Comparison of ENCODE assay signal across 24 mouse cellular contexts in the genomic region with DNA sequence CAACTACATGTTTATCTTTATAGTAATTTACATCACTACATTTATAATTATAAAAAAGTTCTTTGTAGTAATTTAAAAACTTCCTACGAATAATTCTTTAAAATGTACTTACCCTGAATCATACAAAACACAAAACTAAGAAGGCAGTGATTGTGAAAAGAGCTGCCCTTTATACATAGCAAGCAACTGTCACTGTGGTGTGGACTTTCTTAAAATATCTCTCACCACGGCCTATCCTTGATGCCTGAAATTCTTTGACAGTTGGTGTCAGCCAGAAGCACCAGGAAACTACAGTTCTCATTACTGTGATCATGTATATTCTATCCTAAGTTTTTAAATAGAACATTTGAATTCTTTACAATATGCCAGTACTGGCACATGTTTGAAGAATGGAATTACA. TPM values are rescaled to one million over a fixed set of nuclear protein-coding genes. Genes with fewer than 3 reads are reported as not detected.
A peak's percentile ranks its signal among the peaks of the same experiment; 100 is the strongest.
DNase-seq lines count a peak whose midpoint lies in the region; ATAC-seq and TF ChIP-seq lines count a peak whose summit lies in the region.
"Had no signal": no experiment of that assay in that cellular context is flagged by ENCODE, and none has a peak within 500 bp of the region (broad histone marks: within the 10 kb centered on the region; RNA-seq: fewer than 3 reads in every experiment).

No protein-coding gene starts in this region.

- intact Hi-C loops in gastrocnemius, adult 2 months (cut with DNase I), result no loop called here

- TF ChIP-seq CTCF in gastrocnemius, adult 2 months (IDR thresholded peaks at IDR 0.05), result no peak

- ATAC-seq in heart, embryonic 13.5 days (ENCODE audit: extremely low read depth, insufficient number of reproducible peaks, low FRiP score, low TSS enrichment), result no peak
- ATAC-seq: forebrain, embryonic 15.5 days; hindbrain, embryonic 16.5 days; inflammation-experienced regulatory T-cells, adult 6 months; intestine, postnatal 0 days had no signal

- H3K9me3 ChIP-seq in heart, embryonic 13.5 days, result no peaks in the 10 kb centered on the region
- H3K9me3 ChIP-seq: embryonic facial prominence, embryonic 15.5 days; forebrain, embryonic 10.5 days; forebrain, embryonic 15.5 days; hindbrain, embryonic 12.5 days had no signal

- H3K4me1 ChIP-seq in heart, embryonic 13.5 days, result peaks cover 7% of the 10 kb centered on the region
- H3K4me1 ChIP-seq in brown adipose tissue, adult 24 weeks (ENCODE audit: control insufficient read depth, insufficient read depth, insufficient read length, low read length), result 0 out of 2 replicates have a peak, but pooled peaks cover 3% of the 10 kb centered on the region

- H3K4me2 ChIP-seq in heart, embryonic 13.5 days, result no peak overlapping the region
- H3K4me2 ChIP-seq: embryonic facial prominence, embryonic 15.5 days; forebrain, embryonic 15.5 days; hindbrain, embryonic 12.5 days had no signal

- no peaks in the 10 kb centered on the region for H3K36me3 ChIP-seq in heart, embryonic 13.5 days
- H3K36me3 ChIP-seq: embryonic facial prominence, embryonic 15.5 days; forebrain, embryonic 15.5 days; hindbrain, embryonic 12.5 days had no signal

- DNase-seq in gastrocnemius, adult 2 months, result no peak
- DNase-seq in gastrocnemius, adult 8-10 months (ENCODE audit: low spot score in 2 of 2), result no peak
- DNase-seq in heart, adult 9 months (ENCODE audit: low spot score in 2 of 2), result no peak
- DNase-seq in 3T3-L1 (ENCODE audit: low read depth, low spot score), result peak; percentile 14
- DNase-seq in layer of hippocampus, postnatal 25 days (ENCODE audit: extremely low spot score in 1 of 2, low spot score in 1 of 2), result no peak
- no peak for DNase-seq in kidney, postnatal 14 days
- DNase-seq: adrenal gland, adult 8-10 months; adrenal gland, postnatal 36 days; cerebellum, adult 11 months; cerebellum, adult 8-10 months; cerebellum, postnatal 14 days; embryo, embryonic 11 days; heart, postnatal 4 days; kidney, adult 8-10 months had no signal

- no peaks in the 10 kb centered on the region for H3K27me3 ChIP-seq in heart, embryonic 13.5 days (replicated peaks)
- H3K27me3 ChIP-seq: embryonic facial prominence, embryonic 15.5 days; forebrain, embryonic 15.5 days; hindbrain, embryonic 12.5 days had no signal

- H3K4me3 ChIP-seq in gastrocnemius, adult 2 months, result peak overlapping the region; percentile 13; the same call in 1 of the 2 replicates
- H3K4me3 ChIP-seq in heart, embryonic 13.5 days, result no peak overlapping the region
- H3K4me3 ChIP-seq in brown adipose tissue, adult 24 weeks (ENCODE audit: insufficient read depth, low read depth, low read length), result no peak overlapping the region
- H3K4me3 ChIP-seq: embryonic facial prominence, embryonic 15.5 days; erythroblast, embryonic 14.5 days; forebrain, embryonic 10.5 days; forebrain, embryonic 15.5 days; hindbrain, embryonic 12.5 days had no signal

- 47% methylated on average over 2 of the region's 2 CpGs for WGBS in heart, embryonic 13.5 days

- peak overlapping the region; percentile 63 for H3K27ac ChIP-seq in gastrocnemius, adult 2 months
- peak overlapping the region; percentile 42; the same call in 1 of the 2 replicates for H3K27ac ChIP-seq in heart, embryonic 13.5 days (replicated peaks)
- H3K27ac ChIP-seq in brown adipose tissue, adult 24 weeks (replicated peaks; ENCODE audit: low read depth, low read length), result peak overlapping the region; percentile 60; the same call in 1 of the 2 replicates
- H3K27ac ChIP-seq: embryonic facial prominence, embryonic 15.5 days; forebrain, embryonic 10.5 days; forebrain, embryonic 15.5 days; hindbrain, embryonic 12.5 days had no signal

- H3K9ac ChIP-seq in heart, embryonic 13.5 days, result no peak overlapping the region
- H3K9ac ChIP-seq: embryonic facial prominence, embryonic 15.5 days; forebrain, embryonic 15.5 days; hindbrain, embryonic 12.5 days had no signal

RNA-seq across cellular contexts. Expression of a gene that starts 4.1 kb away (rescaled TPM):
- total RNA-seq in gastrocnemius, adult 2 months (2021), result 10 to 100 TPM in 1 of 2 experiments, 1 to 10 TPM in 1; 7.2 to 10.7 TPM
- 10 to 100 TPM in 2 of 4 experiments, 1 to 10 TPM in 2; 8.3 to 14.8 (median 9.4) TPM for total RNA-seq in gastrocnemius, adult 8-10 months (2022)
- 24.4 and 24.5 TPM in 2 replicates for polyA plus RNA-seq in heart, embryonic 13.5 days (2015; fragmentation: Nextera tagmentation; extraction: Ambion mirVana)
- 4.1 and 5.8 TPM in 2 replicates for polyA plus RNA-seq in brown adipose tissue, adult 24 weeks (2012; ENCODE audit: insufficient read depth, insufficient read length, missing spikeins)
- 10 to 100 TPM; 15.2 to 19.2 TPM for total RNA-seq in layer of hippocampus, postnatal 25 days (2021)

RNA-seq across cellular contexts. Expression of a gene that starts 4.2 kb away (rescaled TPM):
- 1 to 10 TPM; 4.3 to 5.3 TPM for total RNA-seq in gastrocnemius, adult 2 months (2021)
- total RNA-seq in gastrocnemius, adult 8-10 months (2022), result 1 to 10 TPM; 5.1 to 7.0 (median 6.3) TPM
- 4.9 and 5.5 TPM in 2 replicates for polyA plus RNA-seq in heart, embryonic 13.5 days (2015; fragmentation: Nextera tagmentation; extraction: Ambion mirVana)
- 8.5 and 9.9 TPM in 2 replicates for polyA plus RNA-seq in brown adipose tissue, adult 24 weeks (2012; ENCODE audit: insufficient read depth, insufficient read length, missing spikeins)
- total RNA-seq in layer of hippocampus, postnatal 25 days (2021), result 10 to 100 TPM; 18.9 to 20.3 TPM
- polyA plus RNA-seq: erythroblast, embryonic 14.5 days had no signal
